Mouse (Mus musculus) liver, adult 2 months (tissue): ENCODE measurements around the gene Sgms1. TPM values are rescaled to one million over a fixed set of nuclear protein-coding genes. Genes with fewer than 3 reads are reported as not detected.

Source experiments
- DNase-seq: peaks from one replicate; pipeline ENCODE4 v3.0.0-alpha.2; 2011; ENCODE audit warnings: low read depth, low spot score; ENCODE audit errors: extremely low read depth
- H3K27ac ChIP-seq: fragments of 200-500 bp; replicated peaks from 2 replicates; pipeline ENCODE4 v1.5.1; 2012; ENCODE audit warnings: low read depth, mild to moderate bottlenecking, control low read depth, inconsistent platforms, low read length; ENCODE audit not compliant: insufficient read depth
- H3K27me3 ChIP-seq: fragments of 200-500 bp; 2 replicates; pipeline ENCODE4 v1.6.1; 2012; ENCODE audit warnings: mild to moderate bottlenecking, moderate library complexity, low read length, inconsistent platforms; ENCODE audit not compliant: control insufficient read depth, insufficient read depth
- H3K36me3 ChIP-seq: fragments of 200-500 bp; 2 replicates; pipeline ENCODE4 v1.6.1; 2012; ENCODE audit warnings: low read length, inconsistent platforms; ENCODE audit not compliant: control insufficient read depth, insufficient read depth
- H3K4me1 ChIP-seq: fragments of 200-500 bp; 2 replicates; pipeline ENCODE4 v1.6.1; 2011; ENCODE audit warnings: low read length; ENCODE audit not compliant: control insufficient read depth, insufficient read depth
- H3K4me3 ChIP-seq: fragments of 200-500 bp; 2 replicates; pipeline ENCODE4 v1.5.1; 2011; ENCODE audit warnings: low read depth, mild to moderate bottlenecking, control low read depth, low read length, moderate library complexity; ENCODE audit not compliant: insufficient read depth
- H3K79me2 ChIP-seq: fragments of 200-500 bp; 2 replicates; pipeline ENCODE4 v1.6.1; 2012; ENCODE audit warnings: inconsistent platforms, mild to moderate bottlenecking, low read length, moderate library complexity; ENCODE audit not compliant: control insufficient read depth, insufficient read depth
- H3K9ac ChIP-seq: fragments of 200-500 bp; 2 replicates; pipeline ENCODE4 v1.6.1; 2012; ENCODE audit warnings: low read depth, mild to moderate bottlenecking, control low read depth, inconsistent platforms, low read length
- CTCF ChIP-seq: fragments of 200-500 bp; IDR thresholded peaks from 2 replicates; pipeline ENCODE4 v1.5.1; 2011; ENCODE audit warnings: low read depth, low read length, control low read depth
- POLR2A ChIP-seq: fragments of 200-500 bp; IDR thresholded peaks from 2 replicates; pipeline ENCODE4 v1.6.1; 2011; ENCODE audit warnings: low read length, control low read depth; ENCODE audit not compliant: insufficient read depth; ENCODE audit errors: extremely low read depth
- WGBS: fragments of 180-500 bp; shearing (Covaris S2); methylation state at CpG from one replicate; pipeline ENCODE4 v1.1.7; 2018; 5-methylcytosine and 5-hydroxymethylcytosine counted together
- polyA plus RNA-seq: library from polyadenylated mRNA; depleted of rRNA; stranded (reverse); fragments of >200 nt; gene quantifications from 2 replicates; pipeline ENCODE4 v1.2.3, GENCODE M21; 2012
- total RNA-seq: library from RNA; depleted of rRNA; stranded (reverse); fragments of >200 nt; gene quantifications from 2 replicates; pipeline ENCODE4 v1.2.3, GENCODE M21; 2014

Sgms1 gene
- total and polyA plus RNA-seq, 2 experiments = 6.5 to 26.7 TPM

DNA sequence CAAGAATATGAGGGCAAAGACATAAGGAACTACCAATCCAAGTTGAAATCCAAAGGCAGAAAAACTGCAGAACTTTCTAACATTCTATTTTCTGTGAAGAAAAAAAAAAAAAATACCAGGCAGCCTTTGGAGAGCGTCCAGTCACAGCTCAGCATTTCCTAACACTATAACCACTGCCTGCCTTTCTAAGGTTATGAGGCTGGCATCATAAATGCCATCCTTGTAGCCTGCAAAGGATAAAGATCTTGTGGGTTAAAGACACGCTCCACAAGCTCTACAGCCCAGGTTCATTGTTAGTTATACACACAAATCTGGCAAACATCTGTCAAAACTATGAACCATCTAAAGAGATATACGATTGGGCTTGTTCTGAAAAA is 104.1 kb downstream of the Sgms1 start:
- Histone ChIP-seq H3K4me1 (peaks cover 11% of the 10 kb centered on the region), H3K79me2 (peaks cover 8% of the 10 kb centered on the region; the same call in 1 of the 2 replicates), H3K27me3 (no peaks in the 10 kb centered on the region), H3K4me3 (no peak overlapping the region), H3K9ac (no peak overlapping the region), H3K27ac (no peak overlapping the region), H3K36me3 (no peaks in the 10 kb centered on the region; the same call in none of the 2 replicates)
- DNase-seq = no peak
- TF ChIP-seq CTCF = no peak
- TF ChIP-seq POLR2A = no peak
- 92% methylated on average over 3 of the region's 3 CpGs for WGBS

- TF ChIP-seq CTCF = no peak
- no peak for TF ChIP-seq POLR2A
- H3K27ac ChIP-seq = no peak overlapping the region
- WGBS = 92% methylated on average over 5 of the region's 5 CpGs
- DNase-seq = no peak
- no peak overlapping the region for H3K4me3 ChIP-seq
- H3K27me3 ChIP-seq = no peaks in the 10 kb centered on the region
- H3K9ac ChIP-seq = no peak overlapping the region
- H3K4me1 ChIP-seq = peaks cover 12% of the 10 kb centered on the region
- no peaks in the 10 kb centered on the region; the same call in none of the 2 replicates for H3K36me3 ChIP-seq
- peaks cover 8% of the 10 kb centered on the region; the same call in 1 of the 2 replicates for H3K79me2 ChIP-seq
Measured at GRCm38 (mm10) chr19:32284681-32285454, 104.6 kb downstream of the Sgms1 start.

- Histone ChIP-seq H3K4me3 (no peak overlapping the region), H3K4me1 (peaks cover 17% of the 10 kb centered on the region), H3K27ac (no peak overlapping the region), H3K27me3 (no peaks in the 10 kb centered on the region), H3K79me2 (peaks cover 8% of the 10 kb centered on the region; the same call in 1 of the 2 replicates), H3K36me3 (no peaks in the 10 kb centered on the region; the same call in 1 of the 2 replicates), H3K9ac (no peak overlapping the region)
- 63% methylated on average over 4 of the region's 4 CpGs for WGBS
- DNase-seq = peak; percentile 55
- TF ChIP-seq CTCF (no peak), POLR2A (no peak)
Measured at GRCm38 (mm10) chr19:32281917-32282316, 107.6 kb downstream of the Sgms1 start.

DNA sequence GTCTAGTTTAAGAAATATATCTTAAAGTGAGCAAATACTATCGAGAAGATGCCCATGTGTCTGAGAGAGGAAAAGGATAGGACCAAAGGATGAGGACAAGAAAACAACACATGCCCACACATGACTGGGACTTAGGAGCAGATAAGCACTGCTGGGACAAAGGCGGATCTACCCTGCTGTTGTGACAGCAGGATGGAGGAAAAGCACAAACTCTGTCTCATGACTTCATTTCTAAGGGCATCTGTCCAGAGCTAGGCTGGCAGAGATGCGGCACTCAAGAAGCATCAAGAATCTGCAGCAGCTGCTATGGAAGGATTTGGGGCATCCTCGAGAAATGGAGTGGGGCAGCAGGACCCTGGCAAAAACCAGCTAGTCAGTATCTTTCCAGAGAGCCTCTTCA is 109.1 kb downstream of the Sgms1 start:
- H3K4me1 ChIP-seq = peaks cover 21% of the 10 kb centered on the region
- H3K4me3 ChIP-seq = no peak overlapping the region
- no peak overlapping the region for H3K9ac ChIP-seq
- peaks cover 10% of the 10 kb centered on the region; the same call in 1 of the 2 replicates for H3K79me2 ChIP-seq
- H3K27me3 ChIP-seq = no peaks in the 10 kb centered on the region
- H3K36me3 ChIP-seq = no peaks in the 10 kb centered on the region
- no peak overlapping the region for H3K27ac ChIP-seq
- TF ChIP-seq POLR2A (no peak), CTCF (no peak)
- no peak for DNase-seq
- WGBS = 80% methylated on average over 4 of the region's 4 CpGs

DNA sequence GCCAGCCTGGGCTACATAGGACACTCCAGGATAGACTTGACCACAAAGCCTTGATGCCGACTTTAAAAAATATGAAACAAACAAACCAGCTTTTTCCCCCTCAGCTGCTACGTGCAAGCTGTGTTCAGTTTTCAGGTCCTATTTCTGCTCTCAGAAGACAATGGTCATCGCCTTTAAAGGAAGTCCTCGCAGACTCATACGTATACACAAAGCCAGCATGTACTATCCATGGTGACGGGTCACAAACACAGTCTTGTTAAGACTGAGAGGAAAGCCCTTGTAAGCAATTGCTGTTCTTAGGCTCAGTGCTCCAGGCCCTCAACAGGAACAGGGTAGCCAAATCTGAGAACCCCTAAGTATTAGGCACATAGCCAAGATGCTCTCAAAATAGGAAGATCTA is 110.1 kb downstream of the Sgms1 start:
- H3K27me3 ChIP-seq = no peaks in the 10 kb centered on the region
- no peak for DNase-seq
- TF ChIP-seq CTCF (no peak), POLR2A (no peak)
- 95% methylated on average over 6 of the region's 6 CpGs for WGBS
- peaks cover 11% of the 10 kb centered on the region; the same call in 1 of the 2 replicates for H3K79me2 ChIP-seq
- no peak overlapping the region for H3K4me3 ChIP-seq
- H3K27ac ChIP-seq = no peak overlapping the region
- H3K4me1 ChIP-seq = peaks cover 21% of the 10 kb centered on the region
- no peaks in the 10 kb centered on the region for H3K36me3 ChIP-seq
- H3K9ac ChIP-seq = no peak overlapping the region

- Histone ChIP-seq H3K27ac (no peak overlapping the region), H3K36me3 (no peaks in the 10 kb centered on the region), H3K4me3 (no peak overlapping the region), H3K9ac (no peak overlapping the region), H3K4me1 (peaks cover 19% of the 10 kb centered on the region), H3K79me2 (peaks cover 11% of the 10 kb centered on the region; the same call in 1 of the 2 replicates), H3K27me3 (no peaks in the 10 kb centered on the region)
- DNase-seq = no peak
- 82% methylated on average over 3 of the region's 3 CpGs for WGBS
- no peak for TF ChIP-seq CTCF
- no peak for TF ChIP-seq POLR2A
Measured at GRCm38 (mm10) chr19:32277869-32278268, 111.6 kb downstream of the Sgms1 start.
